Mouse (Mus musculus) cortical plate, adult 2 months (tissue): ENCODE measurements at regions not wholly inside any gene's neighbourhood (a gene's known extent, or its start where the extent isn't known, plus 50 kb on each side); places are given as distances from the start of the nearest gene placed in this dataset.
A peak's percentile ranks its signal among the peaks of the same experiment; 100 is the strongest.

Experiments used
- H3K27ac ChIP-seq: fragments of 200-500 bp; 2 replicates; pipeline ENCODE4 v1.5.1; 2012; ENCODE audit warnings: low read length, control low read depth, inconsistent platforms; ENCODE audit not compliant: insufficient read depth
- H3K4me1 ChIP-seq: fragments of 200-500 bp; 2 replicates; pipeline ENCODE4 v1.6.1; 2011; ENCODE audit warnings: low read length; ENCODE audit not compliant: control insufficient read depth, insufficient read depth
- H3K4me3 ChIP-seq: fragments of 200-500 bp; 2 replicates; pipeline ENCODE4 v1.5.1; 2011; ENCODE audit warnings: mild to moderate bottlenecking, low read length, control low read depth; ENCODE audit not compliant: insufficient read depth
- CTCF ChIP-seq: fragments of 200-500 bp; IDR thresholded peaks from 2 replicates; pipeline ENCODE4 v1.5.1; 2011; ENCODE audit warnings: mild to moderate bottlenecking, control low read depth, low read length; ENCODE audit not compliant: insufficient read depth; ENCODE audit errors: extremely low read depth
- POLR2A ChIP-seq: fragments of 200-500 bp; IDR thresholded peaks from 2 replicates; pipeline ENCODE4 v1.6.1; 2011; ENCODE audit warnings: mild to moderate bottlenecking, low read length, control low read depth; ENCODE audit not compliant: insufficient read depth; ENCODE audit errors: extremely low read depth

- no peak overlapping the region for H3K27ac ChIP-seq
- TF ChIP-seq POLR2A (no peak), CTCF (no peak)
These were observed 136.8 kb downstream of the Irs2 start for GRCm38 (mm10) chr8:10871451-10871850.

GRCm38 (mm10) chr8:10870423-10871055 is 137.7 kb downstream of the Irs2 start:
- H3K4me1 ChIP-seq, result peaks cover 5% of the 10 kb centered on the region
- TF ChIP-seq CTCF, result no peak
- no peak overlapping the region for H3K27ac ChIP-seq
- no peak overlapping the region for H3K4me3 ChIP-seq

More at GRCm38 (mm10) chr8:10871451-10871850, 136.8 kb downstream of the Irs2 start:
- Histone ChIP-seq H3K4me1 (peaks cover 4% of the 10 kb centered on the region), H3K4me3 (no peak overlapping the region)

- Histone ChIP-seq H3K27ac (no peak overlapping the region), H3K4me3 (no peak overlapping the region), H3K4me1 (peaks cover 5% of the 10 kb centered on the region)
- TF ChIP-seq POLR2A, result no peak
- TF ChIP-seq CTCF, result no peak
These were observed 138.4 kb downstream of the Irs2 start for GRCm38 (mm10) chr8:10869866-10870265.

- no peak for TF ChIP-seq POLR2A
- no peak for TF ChIP-seq CTCF
- no peak overlapping the region for H3K27ac ChIP-seq
- peaks cover 5% of the 10 kb centered on the region for H3K4me1 ChIP-seq
- H3K4me3 ChIP-seq, result no peak overlapping the region
These were observed 141.4 kb downstream of the Irs2 start for GRCm38 (mm10) chr8:10866696-10867395.

GRCm38 (mm10) chr8:10865941-10866513 is 142.2 kb downstream of the Irs2 start:
- no peak overlapping the region for H3K4me3 ChIP-seq
- no peak for TF ChIP-seq CTCF
- TF ChIP-seq POLR2A, result no peak
- no peak overlapping the region for H3K27ac ChIP-seq
- peaks cover 4% of the 10 kb centered on the region for H3K4me1 ChIP-seq

- TF ChIP-seq POLR2A (no peak), CTCF (no peak)
- 0 out of 2 replicates have a peak overlapping the region, but pooled peaks have one; percentile 2 for H3K27ac ChIP-seq
- H3K4me3 ChIP-seq, result no peak overlapping the region
- peaks cover 4% of the 10 kb centered on the region for H3K4me1 ChIP-seq
These were observed 142.8 kb downstream of the Irs2 start for GRCm38 (mm10) chr8:10865415-10865821.

GRCm38 (mm10) chr8:10862442-10862841 is 145.8 kb downstream of the Irs2 start:
- Histone ChIP-seq H3K27ac (no peak overlapping the region), H3K4me1 (0 out of 2 replicates have a peak, but pooled peaks cover 2% of the 10 kb centered on the region), H3K4me3 (no peak overlapping the region)
- TF ChIP-seq CTCF (no peak), POLR2A (no peak)

GRCm38 (mm10) chr8:10860810-10861209 is 147.4 kb downstream of the Irs2 start:
- Histone ChIP-seq H3K27ac (no peak overlapping the region), H3K4me3 (no peak overlapping the region), H3K4me1 (0 out of 2 replicates have a peak, but pooled peaks cover under 1% of the 10 kb centered on the region)
- TF ChIP-seq POLR2A (no peak), CTCF (no peak)

GRCm38 (mm10) chr8:10857874-10858273 is 150.4 kb downstream of the Irs2 start:
- H3K4me1 ChIP-seq, result no peaks in the 10 kb centered on the region
- H3K4me3 ChIP-seq, result no peak overlapping the region
- no peak for TF ChIP-seq POLR2A
- TF ChIP-seq CTCF, result no peak
- no peak overlapping the region for H3K27ac ChIP-seq

- H3K27ac ChIP-seq, result no peak overlapping the region
- no peak overlapping the region for H3K4me3 ChIP-seq
- TF ChIP-seq POLR2A, result no peak
- no peak for TF ChIP-seq CTCF
- H3K4me1 ChIP-seq, result no peaks in the 10 kb centered on the region
These were observed 151.1 kb downstream of the Irs2 start for GRCm38 (mm10) chr8:10856996-10857720.
